In genomic region chr9:110531151-110531791, GRCm38 (mm10) we compare ENCODE assay signal across 7 mouse cellular contexts. TPM values are rescaled to one million over a fixed set of nuclear protein-coding genes. Genes with fewer than 3 reads are reported as not detected.
DNase-seq lines count a peak whose midpoint lies in the region; ATAC-seq lines count a peak whose summit lies in the region.

No protein-coding gene starts in this region.

- no peaks in the 10 kb centered on the region for H3K9me3 ChIP-seq in megakaryocyte, embryonic 14.5 days
- H3K9me3 ChIP-seq in limb, embryonic 13.5 days = no peaks in the 10 kb centered on the region
- H3K9me3 ChIP-seq in stomach, embryonic 15.5 days = no peaks in the 10 kb centered on the region

- peak; percentile 7 for DNase-seq in fibroblast of lung, adult 2 months (ENCODE audit: low read depth)
- no peak for DNase-seq in adrenal gland, postnatal 10 days
- DNase-seq in gastrocnemius, postnatal 14 days = no peak

- H3K36me3 ChIP-seq in megakaryocyte, embryonic 14.5 days (replicated peaks; ENCODE audit: low read length) = peaks cover 21% of the 10 kb centered on the region
- H3K36me3 ChIP-seq in limb, embryonic 13.5 days = no peaks in the 10 kb centered on the region; the same call in 1 of the 2 replicates
- no peaks in the 10 kb centered on the region for H3K36me3 ChIP-seq in stomach, embryonic 15.5 days

- H3K27me3 ChIP-seq in megakaryocyte, embryonic 14.5 days (replicated peaks) = no peaks in the 10 kb centered on the region
- H3K27me3 ChIP-seq in limb, embryonic 13.5 days = no peaks in the 10 kb centered on the region
- no peaks in the 10 kb centered on the region for H3K27me3 ChIP-seq in stomach, embryonic 15.5 days (replicated peaks)

- H3K9ac ChIP-seq in limb, embryonic 13.5 days = peak overlapping the region; percentile 43; the same call in 1 of the 2 replicates
- H3K9ac ChIP-seq in stomach, embryonic 15.5 days = no peak overlapping the region

- peak overlapping the region; percentile 61 for H3K4me2 ChIP-seq in limb, embryonic 13.5 days (replicated peaks)
- peak overlapping the region; percentile 57 for H3K4me2 ChIP-seq in stomach, embryonic 15.5 days

- peak overlapping the region; percentile 100; the same call in 1 of the 2 replicates for H3K27ac ChIP-seq in limb, embryonic 13.5 days
- peak overlapping the region; percentile 40; the same call in 1 of the 2 replicates for H3K27ac ChIP-seq in stomach, embryonic 15.5 days

- peaks cover 41% of the 10 kb centered on the region for H3K4me1 ChIP-seq in megakaryocyte, embryonic 14.5 days
- H3K4me1 ChIP-seq in limb, embryonic 13.5 days = peaks cover 33% of the 10 kb centered on the region
- peaks cover 22% of the 10 kb centered on the region for H3K4me1 ChIP-seq in stomach, embryonic 15.5 days

- peak overlapping the region; percentile 96 for H3K4me3 ChIP-seq in megakaryocyte, embryonic 14.5 days (replicated peaks)
- peak overlapping the region; percentile 97 for H3K4me3 ChIP-seq in limb, embryonic 13.5 days
- H3K4me3 ChIP-seq in stomach, embryonic 15.5 days (replicated peaks) = peak overlapping the region; percentile 98

- WGBS in limb, embryonic 13.5 days = 20% methylated on average over 6 of the region's 6 CpGs
- 20% methylated on average over 6 of the region's 6 CpGs for WGBS in stomach, embryonic 15.5 days

- intact Hi-C loops in gastrocnemius, postnatal 14 days (cut with DNase I; ENCODE audit: low total_unique reads) = loop anchor here (5.0 to 10.0 kb wide), 2 partner anchors 56 to 119 kb away; partner anchors contain the start of genes Kif9 and Klhl18

- no peak for ATAC-seq in megakaryocyte, adult 5-6 weeks (ENCODE audit: poor library complexity, severe bottlenecking)
- no peak for ATAC-seq in limb, embryonic 13.5 days (ENCODE audit: low FRiP score, low read depth)
- no peak for ATAC-seq in stomach, embryonic 15.5 days (ENCODE audit: insufficient read depth, low FRiP score, low read depth)

RNA-seq across cellular contexts. Expression of gene Setd2, which starts 1.1 kb away (rescaled TPM):
- 0.95 and 4.6 TPM in 2 replicates for polyA plus RNA-seq in megakaryocyte, embryonic 14.5 days (2012; ENCODE audit: insufficient read depth, low replicate concordance)
- 109 and 127 TPM in 2 replicates for total RNA-seq in megakaryocyte, adult 5-6 weeks (2015)
- 159 and 176 TPM in 2 replicates for total RNA-seq in megakaryocyte, adult 5-6 weeks (2017)
- polyA plus RNA-seq in limb, embryonic 13.5 days (2015; fragmentation: Nextera tagmentation; extraction: Ambion mirVana) = 43.3 and 45.0 TPM in 2 replicates
- 31.1 and 31.9 TPM in 2 replicates for polyA plus RNA-seq in stomach, embryonic 15.5 days (2015; fragmentation: Nextera tagmentation; extraction: Ambion mirVana)
- 10 to 100 TPM; 66.7 to 85.4 TPM for total RNA-seq in adrenal gland, postnatal 10 days (2021)
- 10 to 100 TPM; 31.1 to 33.9 TPM for total RNA-seq in gastrocnemius, postnatal 14 days (2021)

RNA-seq across cellular contexts. Expression of gene Kif9, which starts 54.5 kb away (rescaled TPM):
- 0.18 TPM in 1 of 2 replicates, not detected in the other for polyA plus RNA-seq in megakaryocyte, embryonic 14.5 days (2012; ENCODE audit: insufficient read depth, low replicate concordance)
- 1.1 and 1.6 TPM in 2 replicates for total RNA-seq in megakaryocyte, adult 5-6 weeks (2015)
- 2.2 and 3.3 TPM in 2 replicates for total RNA-seq in megakaryocyte, adult 5-6 weeks (2017)
- polyA plus RNA-seq in limb, embryonic 13.5 days (2015; fragmentation: Nextera tagmentation; extraction: Ambion mirVana) = 1.1 TPM in 2 replicates
- polyA plus RNA-seq in stomach, embryonic 15.5 days (2015; fragmentation: Nextera tagmentation; extraction: Ambion mirVana) = 0.95 and 1.1 TPM in 2 replicates
- under 1 TPM; 0.45 to 0.79 TPM for total RNA-seq in adrenal gland, postnatal 10 days (2021)
- total RNA-seq in gastrocnemius, postnatal 14 days (2021) = under 1 TPM; 0.16 to 0.20 TPM

RNA-seq across cellular contexts. Expression of gene Klhl18, which starts 54.8 kb away (rescaled TPM):
- 10.0 and 10.6 TPM in 2 replicates for polyA plus RNA-seq in megakaryocyte, embryonic 14.5 days (2012; ENCODE audit: insufficient read depth, low replicate concordance)
- total RNA-seq in megakaryocyte, adult 5-6 weeks (2015) = 19.8 and 21.9 TPM in 2 replicates
- total RNA-seq in megakaryocyte, adult 5-6 weeks (2017) = 16.7 and 18.8 TPM in 2 replicates
- polyA plus RNA-seq in limb, embryonic 13.5 days (2015; fragmentation: Nextera tagmentation; extraction: Ambion mirVana) = 9.3 and 9.9 TPM in 2 replicates
- polyA plus RNA-seq in stomach, embryonic 15.5 days (2015; fragmentation: Nextera tagmentation; extraction: Ambion mirVana) = 7.4 and 7.7 TPM in 2 replicates
- 10 to 100 TPM; 12.3 to 13.8 TPM for total RNA-seq in adrenal gland, postnatal 10 days (2021)
- total RNA-seq in gastrocnemius, postnatal 14 days (2021) = 1 to 10 TPM; 6.6 to 8.4 TPM
